Mouse (Mus musculus): ENCODE measurements around the gene Hist2h2ab. TPM values are rescaled to one million over a fixed set of nuclear protein-coding genes. Genes with fewer than 3 reads are reported as not detected.

The Hist2h2ab gene
- polyA plus RNA-seq, 1 experiment = not detected

- peaks cover 4% of the 10 kb centered on the region; the same call in 1 of the 2 replicates for H3K4me1 ChIP-seq (ENCODE audit: control insufficient read depth, insufficient read depth, low read length)
- no peak overlapping the region for H3K4me3 ChIP-seq (ENCODE audit: insufficient read depth, low read length)
- H3K27ac ChIP-seq (ENCODE audit: insufficient read depth, low read length) = no peak overlapping the region
- TF ChIP-seq POLR2A (IDR thresholded peaks at IDR 0.05; ENCODE audit: low read depth, low read length) (0 out of 2 replicates have a peak, but pooled peaks have one; percentile 11), CTCF (IDR thresholded peaks at IDR 0.05; ENCODE audit: borderline replicate concordance, insufficient read depth, low read length) (no peak)
Measured at GRCm38 (mm10) chr3:96178902-96179301, 40.8 kb upstream of the Hist2h2ab start.

- no peak overlapping the region for H3K27ac ChIP-seq (ENCODE audit: insufficient read depth, low read length)
- H3K4me3 ChIP-seq (ENCODE audit: insufficient read depth, low read length) = no peak overlapping the region
- TF ChIP-seq POLR2A (IDR thresholded peaks at IDR 0.05; ENCODE audit: low read depth, low read length) = no peak
- no peak for TF ChIP-seq CTCF (IDR thresholded peaks at IDR 0.05; ENCODE audit: borderline replicate concordance, insufficient read depth, low read length)
- H3K4me1 ChIP-seq (ENCODE audit: control insufficient read depth, insufficient read depth, low read length) = peaks cover 4% of the 10 kb centered on the region; the same call in 1 of the 2 replicates
Measured at GRCm38 (mm10) chr3:96179531-96179930, 40.1 kb upstream of the Hist2h2ab start.

GRCm38 (mm10) chr3:96180727-96181477, 38.8 kb upstream of the Hist2h2ab start, which contains the start of gene Sv2a:
Gene Sv2a (plus strand): TSS chr3:96181151.
- Histone ChIP-seq H3K4me1 (ENCODE audit: control insufficient read depth, insufficient read depth, low read length) (peaks cover 4% of the 10 kb centered on the region; the same call in 1 of the 2 replicates), H3K27ac (ENCODE audit: insufficient read depth, low read length) (no peak within 1 kb of the TSS), H3K4me3 (ENCODE audit: insufficient read depth, low read length) (peak within 1 kb of the TSS; percentile 68)
- TF ChIP-seq CTCF (IDR thresholded peaks at IDR 0.05; ENCODE audit: borderline replicate concordance, insufficient read depth, low read length) (no peak), POLR2A (IDR thresholded peaks at IDR 0.05; ENCODE audit: low read depth, low read length) (no peak)

DNA sequence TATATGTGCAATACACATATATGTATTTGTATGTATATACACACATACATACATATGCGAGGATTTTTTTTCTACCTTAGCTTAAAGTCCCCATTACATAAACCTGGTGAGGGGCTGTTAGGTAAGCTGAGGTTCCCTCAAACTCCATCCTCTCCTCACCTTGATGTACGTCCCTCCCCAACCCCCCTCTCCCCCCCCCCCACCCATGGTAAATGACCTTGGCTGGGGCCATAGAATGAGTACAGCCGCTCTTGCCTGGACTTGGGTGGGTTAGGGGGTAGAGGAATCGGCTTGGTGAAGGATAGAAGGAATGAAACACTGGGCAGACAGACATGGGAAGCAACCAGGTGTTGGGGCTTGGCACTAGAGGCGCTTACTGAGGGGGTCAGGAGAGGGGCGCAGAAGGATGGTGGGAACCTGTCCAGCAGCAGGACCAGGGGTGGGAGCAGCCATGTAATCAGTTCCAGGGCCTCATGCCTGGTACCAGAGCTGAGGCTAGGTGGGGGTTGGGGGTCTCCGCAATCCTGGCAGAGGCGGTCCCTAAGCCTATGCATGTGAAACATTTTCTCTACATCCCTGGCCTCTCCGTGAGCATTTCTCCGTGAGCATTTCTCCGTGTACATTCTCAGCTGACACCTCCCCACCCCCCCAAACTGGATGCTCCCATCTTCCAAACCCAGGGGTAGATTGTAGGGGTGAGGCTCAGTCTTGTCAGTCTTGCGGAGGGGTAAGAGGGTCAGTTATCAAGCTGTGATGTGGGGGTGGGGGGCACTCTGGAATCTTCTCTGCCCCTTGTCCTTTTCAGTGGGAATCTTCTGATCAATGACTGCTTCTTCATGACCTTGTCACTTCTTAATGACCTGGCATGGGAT, 37.9 kb upstream of the Hist2h2ab start:
- no peak overlapping the region for H3K4me3 ChIP-seq (ENCODE audit: insufficient read depth, low read length)
- TF ChIP-seq POLR2A (IDR thresholded peaks at IDR 0.05; ENCODE audit: low read depth, low read length) = no peak
- no peak for TF ChIP-seq CTCF (IDR thresholded peaks at IDR 0.05; ENCODE audit: borderline replicate concordance, insufficient read depth, low read length)
- H3K27ac ChIP-seq (ENCODE audit: insufficient read depth, low read length) = no peak overlapping the region
- H3K4me1 ChIP-seq (ENCODE audit: control insufficient read depth, insufficient read depth, low read length) = peaks cover 4% of the 10 kb centered on the region; the same call in 1 of the 2 replicates

DNA sequence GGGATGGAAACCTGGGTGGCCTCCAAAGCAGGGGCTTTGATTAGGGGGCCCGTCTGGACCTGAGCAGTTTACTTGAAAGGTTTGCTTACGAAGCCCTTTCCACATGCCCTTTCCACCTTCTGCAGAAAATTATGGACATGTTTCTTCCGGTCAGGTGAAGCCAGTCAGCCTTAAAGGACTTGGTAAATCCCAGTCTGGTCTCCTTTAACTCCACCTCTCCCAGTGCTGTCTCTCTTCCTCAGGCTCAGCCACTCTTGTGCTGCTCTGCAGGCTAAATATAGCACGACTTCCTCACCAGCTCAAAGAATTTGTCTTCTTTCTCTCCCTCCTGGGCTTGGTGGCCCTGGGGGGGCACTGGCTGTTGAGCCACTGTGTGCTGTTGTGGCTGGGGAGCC, 37.3 kb upstream of the Hist2h2ab start:
- no peak overlapping the region for H3K4me3 ChIP-seq (ENCODE audit: insufficient read depth, low read length)
- TF ChIP-seq CTCF (IDR thresholded peaks at IDR 0.05; ENCODE audit: borderline replicate concordance, insufficient read depth, low read length) (no peak), POLR2A (IDR thresholded peaks at IDR 0.05; ENCODE audit: low read depth, low read length) (no peak)
- peaks cover 4% of the 10 kb centered on the region; the same call in 1 of the 2 replicates for H3K4me1 ChIP-seq (ENCODE audit: control insufficient read depth, insufficient read depth, low read length)
- H3K27ac ChIP-seq (ENCODE audit: insufficient read depth, low read length) = no peak overlapping the region

DNA sequence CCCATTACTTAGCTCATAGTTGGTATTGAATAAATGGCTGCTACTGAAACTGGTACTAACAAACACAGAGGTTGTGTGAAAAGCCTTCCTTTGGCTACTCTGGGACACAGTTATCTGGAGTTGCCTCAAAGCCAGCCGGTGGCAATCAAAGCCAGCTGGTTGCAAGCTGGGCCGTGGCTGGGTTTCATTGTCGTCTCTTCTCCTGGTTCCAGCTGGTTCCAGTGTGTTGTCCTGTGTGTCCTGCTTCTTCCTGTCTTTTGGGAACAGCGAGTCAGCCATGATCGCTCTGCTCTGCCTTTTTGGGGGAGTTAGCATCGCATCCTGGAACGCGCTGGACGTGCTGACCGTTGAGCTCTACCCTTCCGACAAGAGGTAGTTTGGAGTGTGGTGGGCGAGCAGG, 26.7 kb upstream of the Hist2h2ab start:
- no peak overlapping the region for H3K4me3 ChIP-seq (ENCODE audit: insufficient read depth, low read length)
- TF ChIP-seq CTCF (IDR thresholded peaks at IDR 0.05; ENCODE audit: borderline replicate concordance, insufficient read depth, low read length) (no peak), POLR2A (IDR thresholded peaks at IDR 0.05; ENCODE audit: low read depth, low read length) (no peak)
- H3K27ac ChIP-seq (ENCODE audit: insufficient read depth, low read length) = no peak overlapping the region
- H3K4me1 ChIP-seq (ENCODE audit: control insufficient read depth, insufficient read depth, low read length) = no peaks in the 10 kb centered on the region

- TF ChIP-seq POLR2A (IDR thresholded peaks at IDR 0.05; ENCODE audit: low read depth, low read length) (no peak), CTCF (IDR thresholded peaks at IDR 0.05; ENCODE audit: borderline replicate concordance, insufficient read depth, low read length) (no peak)
- H3K4me1 ChIP-seq (ENCODE audit: control insufficient read depth, insufficient read depth, low read length) = no peaks in the 10 kb centered on the region
- H3K27ac ChIP-seq (ENCODE audit: insufficient read depth, low read length) = no peak overlapping the region
- no peak overlapping the region for H3K4me3 ChIP-seq (ENCODE audit: insufficient read depth, low read length)
Measured at GRCm38 (mm10) chr3:96194966-96195365, 24.7 kb upstream of the Hist2h2ab start.

DNA sequence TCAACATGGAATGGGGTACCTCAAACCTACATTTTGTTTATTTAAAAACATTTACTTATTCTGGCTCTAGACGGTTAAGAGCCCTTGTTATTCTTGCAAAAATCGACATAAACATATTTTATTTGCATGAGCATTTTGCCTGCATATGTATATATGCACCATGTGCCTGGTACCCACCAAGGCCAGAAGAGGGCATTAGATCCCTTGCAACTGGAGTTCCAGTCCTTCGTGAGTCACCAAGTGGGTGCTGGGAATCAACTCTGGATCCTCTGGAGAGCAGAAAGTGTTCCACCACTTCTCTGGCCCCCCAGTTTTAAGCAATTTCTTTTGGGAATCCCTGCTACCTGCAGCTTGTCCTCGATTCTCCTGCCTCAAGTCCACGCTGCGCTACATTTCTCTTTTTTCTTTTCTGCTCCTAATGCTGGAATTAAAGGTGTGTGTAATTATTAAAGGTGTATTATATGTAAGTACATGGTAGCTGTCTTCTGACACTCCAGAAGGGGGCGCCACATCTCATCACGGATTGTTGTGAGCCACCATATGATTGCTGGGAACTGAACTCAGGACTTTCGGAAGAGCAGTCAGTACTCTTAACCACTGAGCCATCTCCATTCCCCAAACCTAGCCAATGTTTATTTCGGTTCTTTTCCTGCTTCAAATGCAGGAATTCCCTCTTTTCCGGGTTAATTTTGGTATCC, 23.9 kb upstream of the Hist2h2ab start:
- H3K4me3 ChIP-seq (ENCODE audit: insufficient read depth, low read length) = no peak overlapping the region
- H3K27ac ChIP-seq (ENCODE audit: insufficient read depth, low read length) = no peak overlapping the region
- H3K4me1 ChIP-seq (ENCODE audit: control insufficient read depth, insufficient read depth, low read length) = no peaks in the 10 kb centered on the region
- TF ChIP-seq CTCF (IDR thresholded peaks at IDR 0.05; ENCODE audit: borderline replicate concordance, insufficient read depth, low read length) (no peak), POLR2A (IDR thresholded peaks at IDR 0.05; ENCODE audit: low read depth, low read length) (no peak)

DNA sequence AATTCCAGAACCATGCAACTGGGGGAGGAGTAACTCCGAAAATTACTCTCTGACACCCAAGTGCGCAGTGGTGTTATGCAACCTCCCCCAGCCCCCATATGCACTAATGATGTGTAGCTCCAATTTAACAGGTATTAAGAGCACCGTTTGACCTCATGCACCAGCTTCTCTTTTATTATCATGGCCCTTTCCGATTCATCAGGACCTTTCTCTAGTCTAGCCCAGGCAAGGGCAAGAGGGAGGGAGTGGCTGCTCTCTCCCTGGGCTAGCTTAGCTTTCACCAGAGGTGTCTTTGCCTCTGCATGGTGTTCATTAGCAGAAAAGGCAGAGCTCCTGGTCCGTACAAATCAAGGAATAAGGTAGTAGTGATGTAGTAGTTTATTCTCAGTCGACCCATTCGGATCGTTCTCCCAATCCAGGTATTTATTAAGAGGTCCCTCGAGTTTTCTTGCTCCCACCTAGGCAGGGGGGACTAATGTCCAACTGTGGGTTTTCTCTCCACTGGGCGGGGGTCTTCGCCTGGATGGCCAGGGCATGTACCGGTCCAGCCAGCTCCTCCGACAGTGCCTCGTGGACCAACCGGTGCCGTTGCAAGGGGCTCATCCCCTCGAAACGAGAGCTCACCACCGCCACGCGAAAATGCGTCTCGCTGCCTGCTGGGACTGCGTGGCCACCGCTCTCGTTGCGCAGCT, 23.1 kb upstream of the Hist2h2ab start:
- Histone ChIP-seq H3K27ac (ENCODE audit: insufficient read depth, low read length) (peak overlapping the region; percentile 81), H3K4me1 (ENCODE audit: control insufficient read depth, insufficient read depth, low read length) (no peaks in the 10 kb centered on the region), H3K4me3 (ENCODE audit: insufficient read depth, low read length) (peak overlapping the region; percentile 79)
- TF ChIP-seq CTCF (IDR thresholded peaks at IDR 0.05; ENCODE audit: borderline replicate concordance, insufficient read depth, low read length) = no peak
- no peak; the same call in 1 of the 2 replicates for TF ChIP-seq POLR2A (IDR thresholded peaks at IDR 0.05; ENCODE audit: low read depth, low read length)

Data from embryonic fibroblast, embryonic 13.5 days (primary cell).